Mouse (Mus musculus): ENCODE measurements at regions not wholly inside any gene's neighbourhood (a gene's known extent, or its start where the extent isn't known, plus 50 kb on each side); places are given as distances from the start of the nearest gene placed in this dataset.

- DNase-seq (ENCODE audit: low spot score in 2 of 2): no peak
Observed at GRCm38 (mm10) chr5:45931252-45931651, 73.8 kb upstream of the Lcorl start.

- DNase-seq (ENCODE audit: low spot score in 2 of 2): no peak
Observed at GRCm38 (mm10) chr5:45925879-45926410, 68.5 kb upstream of the Lcorl start.

GRCm38 (mm10) chr5:45923907-45924594 is 66.6 kb upstream of the Lcorl start:
- no peak for DNase-seq (ENCODE audit: low spot score in 2 of 2)

Measured in layer of hippocampus, adult 8-10 months (tissue).